Mouse (Mus musculus) cerebellum, adult 18-20 months (tissue): Measurements from ENCODE around the gene Akr1b8.
"Not testable (repeated sequence)": the region's sequence is repeated elsewhere in the genome, so short reads cannot be mapped to it uniquely, and the experiment has no call there.

ENCODE experiments used
- DNase-seq, 2 experiments: peaks; one replicate each; pipeline ENCODE4 v3.0.0; 2021

The Akr1b8 gene

DNA sequence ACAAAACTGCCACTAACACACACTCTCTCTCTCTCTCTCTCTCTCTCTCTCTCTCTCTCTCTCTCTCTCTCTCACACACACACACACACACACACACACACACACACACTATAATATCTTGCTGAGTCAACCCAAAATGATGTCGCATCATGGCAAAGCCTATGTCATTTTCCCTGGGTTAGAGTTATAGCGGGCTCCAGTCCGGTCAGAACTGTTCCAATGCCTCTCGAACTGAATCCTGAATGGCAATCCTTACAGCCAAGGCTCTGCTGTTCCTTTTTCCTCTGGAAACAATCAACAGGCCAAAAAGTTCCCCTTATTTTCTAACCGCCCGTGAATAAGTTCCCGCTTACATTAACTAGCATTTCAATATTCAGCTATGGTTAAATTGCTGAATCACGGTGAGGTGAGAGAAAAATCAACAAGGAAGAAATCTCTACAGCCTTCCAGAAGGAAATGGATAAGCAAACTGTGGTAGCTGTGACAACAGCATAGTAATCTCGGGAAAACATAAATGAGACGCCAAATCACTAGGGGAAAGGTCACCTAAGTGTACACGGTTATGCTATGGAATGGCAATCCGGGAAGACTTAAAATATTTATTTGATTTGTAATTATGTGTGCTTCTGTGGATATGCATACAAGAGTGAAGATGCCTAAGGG is 3.8 kb upstream of the Akr1b8 start:
- DNase-seq = no peak

DNA sequence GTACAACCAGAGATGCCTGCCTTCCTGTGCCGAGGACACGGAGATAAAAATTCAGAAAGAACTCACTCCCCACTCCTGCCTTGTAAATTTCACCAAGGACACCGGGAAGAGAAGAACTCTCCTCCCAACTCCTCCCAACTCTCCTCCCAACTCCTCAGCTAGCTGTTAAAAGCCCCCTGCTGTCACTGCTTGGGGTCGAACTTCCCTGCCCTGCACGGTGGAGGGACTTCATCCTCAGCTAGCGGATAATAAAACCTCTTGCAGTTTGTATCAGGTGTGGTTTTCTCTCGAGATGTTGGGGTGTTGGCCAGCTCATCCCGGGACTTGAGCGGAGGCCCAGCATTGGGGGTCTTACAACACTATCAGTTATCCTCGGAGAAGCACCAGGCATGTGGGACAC is 2.4 kb upstream of the Akr1b8 start:
- DNase-seq = not testable (repeated sequence)

DNA sequence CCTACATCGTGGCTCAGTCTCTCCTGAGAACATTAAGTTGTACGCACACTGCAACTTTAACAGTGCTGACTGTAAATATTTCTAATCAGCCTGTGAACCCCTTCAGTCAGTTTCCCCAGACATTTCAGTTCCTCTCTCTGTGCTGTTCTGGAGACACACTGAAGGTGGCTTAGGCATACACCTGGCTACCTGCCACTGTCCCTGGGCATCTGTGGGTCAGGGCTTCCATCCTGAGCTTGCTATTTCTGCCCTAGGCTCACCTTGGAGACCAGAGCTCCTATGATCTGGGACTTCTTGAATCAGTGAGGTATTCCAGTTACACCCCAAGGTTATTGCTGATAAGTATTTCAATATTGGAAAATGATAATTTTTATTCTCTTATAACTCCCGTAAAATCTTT is 1.5 kb upstream of the Akr1b8 start:
- no peak for DNase-seq

DNA sequence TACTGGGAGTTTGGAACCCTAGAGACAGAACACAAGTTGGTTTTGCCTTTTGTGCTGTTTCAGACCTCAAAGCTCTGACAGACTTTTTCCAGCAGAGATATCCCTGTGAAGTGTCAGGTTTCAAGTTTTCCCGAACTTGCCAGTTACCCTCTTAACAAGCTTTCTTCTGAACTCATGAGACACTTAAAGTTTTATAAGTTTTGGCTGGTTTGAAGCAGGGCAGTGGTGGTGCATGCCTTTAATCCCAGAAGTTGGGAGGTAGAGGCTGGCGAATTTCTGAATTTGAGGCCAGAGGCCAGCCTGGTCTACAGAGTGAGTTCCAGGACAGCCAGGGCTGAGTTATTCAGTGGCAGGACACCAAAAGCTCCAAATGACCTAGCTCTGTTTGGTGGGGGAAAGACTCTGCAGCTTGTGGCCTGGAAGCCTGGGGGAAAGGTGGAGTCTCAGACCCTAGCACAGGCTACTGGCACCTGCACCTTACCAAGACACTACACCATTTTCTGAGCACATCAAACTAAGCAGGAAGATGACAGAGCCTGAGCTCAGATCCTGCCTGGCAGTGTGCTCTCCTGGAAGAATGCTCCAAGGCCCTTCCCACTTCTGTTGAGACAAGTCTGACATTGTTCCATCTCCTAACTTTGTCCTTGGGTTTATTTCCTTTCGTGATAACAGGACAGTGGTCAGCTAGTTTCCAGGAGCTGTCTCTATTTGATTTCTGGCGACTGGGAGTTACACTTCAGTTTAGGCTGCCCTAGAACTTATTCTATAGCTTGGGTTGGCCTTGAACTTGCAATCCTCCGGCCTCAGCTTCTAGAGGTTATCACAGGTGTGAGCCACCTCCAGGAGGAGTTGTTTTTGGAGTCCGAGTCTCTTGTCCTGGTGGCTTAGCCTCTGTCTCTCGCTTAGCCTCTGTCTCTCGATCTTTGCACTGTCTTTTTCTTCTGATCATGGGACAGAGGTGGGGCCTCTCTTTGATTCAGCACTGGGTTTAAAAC is 732 bp downstream of the Akr1b8 start:
- DNase-seq = no peak

DNA sequence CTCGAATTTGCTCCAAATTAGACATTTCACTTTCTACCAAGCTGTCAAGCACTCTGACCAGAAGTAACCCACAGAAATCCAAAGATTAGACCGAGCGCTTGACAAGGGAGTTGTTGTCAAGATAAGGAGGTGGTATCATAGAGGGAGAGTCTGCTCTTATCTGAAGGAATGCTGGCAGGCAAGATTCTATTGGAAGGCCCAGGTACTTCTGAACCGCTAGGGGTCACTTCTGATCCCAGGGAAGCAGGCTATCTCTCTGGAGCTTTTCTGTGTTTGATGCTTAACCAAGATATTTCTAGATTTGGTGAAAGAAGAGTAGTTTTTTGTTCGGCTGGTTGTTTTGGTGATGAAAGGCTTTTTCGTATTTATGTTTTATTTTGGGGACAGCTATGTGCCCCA is 1.4 kb downstream of the Akr1b8 start:
- no peak for DNase-seq

DNA sequence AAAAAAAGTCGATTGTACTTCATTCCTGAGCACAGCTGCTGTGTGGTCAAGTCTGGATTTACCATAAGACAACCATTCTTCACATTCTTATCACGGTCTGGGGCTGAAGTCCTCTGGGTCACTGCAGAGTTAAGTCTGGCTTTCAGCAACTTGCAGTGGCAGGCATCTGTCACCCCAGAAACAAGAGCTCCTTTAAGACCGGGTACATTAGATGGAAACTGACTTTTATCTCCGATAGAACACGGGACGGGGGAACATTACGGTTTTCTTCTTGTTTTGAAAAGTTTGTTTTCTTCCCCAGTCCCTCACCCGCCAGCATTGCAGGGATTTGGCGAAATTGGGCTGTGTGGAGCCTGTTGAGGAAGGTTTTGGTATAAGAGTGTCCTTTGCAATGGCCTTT is 1.9 kb downstream of the Akr1b8 start:
- DNase-seq = no peak

DNA sequence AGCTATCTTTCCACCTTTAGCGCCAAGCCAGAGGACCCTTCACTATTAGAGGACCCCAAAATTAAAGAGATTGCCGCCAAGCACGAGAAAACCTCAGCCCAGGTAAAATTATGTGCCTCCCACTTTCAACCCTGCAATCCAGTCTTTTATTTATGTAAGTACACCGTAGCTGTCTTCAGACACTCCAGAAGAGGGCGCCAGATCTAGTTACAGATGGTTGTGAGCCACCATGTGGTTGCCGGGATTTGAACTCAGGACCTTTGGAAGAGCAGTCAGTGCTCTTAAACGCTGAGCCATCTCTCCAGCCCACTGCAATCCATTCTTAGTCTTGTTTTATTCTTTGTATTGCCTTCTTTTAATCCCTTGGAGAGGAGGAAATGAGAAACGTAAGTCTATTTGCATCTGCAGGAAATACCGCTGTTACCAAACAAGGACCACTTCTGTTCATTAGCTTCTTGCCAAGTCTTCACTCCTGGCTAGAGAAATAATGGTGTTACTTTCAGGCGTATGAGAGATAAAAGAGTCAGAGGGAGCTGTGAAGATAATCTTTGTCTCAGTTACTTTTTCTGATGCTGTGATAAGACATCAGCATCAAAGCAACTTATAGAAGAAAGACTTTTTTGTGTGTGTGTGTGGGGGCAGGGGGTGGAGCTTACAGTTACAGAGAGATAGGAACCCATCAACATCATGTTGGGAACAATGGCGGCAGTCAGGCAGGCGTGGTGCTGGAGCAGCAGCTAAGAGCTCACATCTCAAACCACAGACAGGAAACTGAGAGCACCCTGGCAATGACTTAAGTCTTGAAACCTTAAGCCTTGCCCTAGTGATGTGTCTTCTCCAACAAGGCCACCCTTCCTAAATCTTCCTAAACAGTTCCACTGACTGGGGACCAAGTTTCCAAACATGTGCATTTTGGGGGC is 10.6 kb downstream of the Akr1b8 start:
- DNase-seq = no peak

DNA sequence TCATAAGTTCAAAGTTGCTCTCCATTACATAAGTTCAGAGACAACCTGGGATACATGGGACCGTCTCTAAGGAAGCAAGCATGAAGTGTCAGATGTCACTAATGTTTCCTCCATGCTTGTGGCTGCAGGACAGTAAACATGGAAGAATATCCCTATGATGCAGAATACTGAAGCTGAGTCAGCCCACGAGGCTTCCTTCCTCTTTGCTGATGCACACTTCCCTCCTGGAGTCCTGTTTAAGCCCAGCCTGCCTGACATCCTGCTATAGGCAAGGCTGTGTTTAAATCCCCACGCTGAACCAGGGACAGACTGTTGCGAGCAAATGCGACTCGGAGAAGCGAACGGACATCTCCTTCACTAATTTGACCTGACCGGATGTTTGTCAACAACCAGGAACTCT is 14.1 kb downstream of the Akr1b8 start:
- DNase-seq = no peak

DNA sequence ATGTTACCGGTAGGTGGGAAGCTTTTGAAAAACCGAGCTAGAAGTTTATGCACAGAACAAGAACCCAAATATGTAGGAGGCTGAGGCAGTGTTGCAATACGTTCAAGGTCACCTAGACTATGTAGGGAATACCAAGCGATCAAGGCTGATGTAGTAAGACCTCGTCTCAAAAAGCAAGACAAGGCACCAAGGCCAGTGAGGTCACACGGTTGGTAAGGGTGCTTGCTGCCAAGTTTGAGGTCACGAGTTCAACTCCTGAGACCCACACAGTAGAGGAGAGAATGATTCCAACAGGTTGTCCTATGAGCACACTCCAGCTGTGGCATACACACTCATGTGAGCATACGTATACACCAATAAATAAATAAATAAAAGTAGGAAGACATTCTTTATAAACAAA is 16.2 kb downstream of the Akr1b8 start:
- no peak for DNase-seq

DNA sequence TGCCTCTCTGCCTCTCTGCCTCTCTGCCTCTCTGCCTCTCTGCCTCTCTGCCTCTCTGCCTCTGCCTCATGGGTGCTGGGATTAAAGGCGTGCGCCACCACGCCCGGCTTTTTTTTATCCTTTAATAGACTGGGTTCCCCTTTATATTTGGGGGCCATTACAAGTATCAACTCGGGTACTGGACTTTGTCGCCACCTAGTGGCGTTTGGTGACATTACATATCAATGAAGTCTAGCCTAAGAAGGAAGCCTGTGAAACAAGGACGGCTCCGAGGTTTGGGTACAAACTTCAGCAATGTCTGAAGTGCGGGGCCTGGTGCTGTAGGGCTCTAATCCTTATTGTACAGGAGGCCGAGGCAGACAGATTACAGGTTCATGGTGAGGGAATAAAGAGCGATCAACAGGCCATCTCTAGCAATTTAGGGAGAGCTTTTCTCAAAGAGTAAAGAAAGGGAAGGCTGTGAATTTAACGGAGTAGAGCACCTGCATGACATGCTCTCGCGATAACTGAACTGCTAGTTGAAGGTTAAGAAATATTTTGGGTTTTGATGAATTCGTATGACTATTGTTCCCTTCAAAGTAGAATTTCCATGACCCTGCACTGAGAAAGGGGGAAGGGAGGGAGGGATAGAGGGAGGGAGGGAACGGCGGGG is 17.9 kb downstream of the Akr1b8 start:
- peak; percentile 73 to 85 for DNase-seq

DNA sequence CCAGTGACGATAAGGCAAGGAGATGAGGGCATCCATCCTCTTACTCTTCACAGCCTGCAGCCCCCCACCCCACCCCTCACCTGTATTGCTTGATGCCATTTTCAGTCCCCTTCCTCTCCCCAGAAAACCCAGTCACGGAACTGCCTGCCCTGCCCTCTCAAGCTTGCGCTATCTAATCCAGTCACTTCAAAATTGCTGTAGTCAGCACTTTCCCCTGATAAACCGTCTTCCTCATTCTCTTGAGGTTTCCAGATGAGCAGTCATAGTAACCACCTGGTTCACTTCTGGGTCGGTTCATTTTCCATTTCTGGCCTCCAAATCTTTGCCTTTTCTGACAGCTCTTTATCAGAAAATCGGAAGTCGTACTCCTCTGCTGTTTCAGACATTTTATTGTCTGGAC is 19.9 kb downstream of the Akr1b8 start:
- no peak for DNase-seq

DNA sequence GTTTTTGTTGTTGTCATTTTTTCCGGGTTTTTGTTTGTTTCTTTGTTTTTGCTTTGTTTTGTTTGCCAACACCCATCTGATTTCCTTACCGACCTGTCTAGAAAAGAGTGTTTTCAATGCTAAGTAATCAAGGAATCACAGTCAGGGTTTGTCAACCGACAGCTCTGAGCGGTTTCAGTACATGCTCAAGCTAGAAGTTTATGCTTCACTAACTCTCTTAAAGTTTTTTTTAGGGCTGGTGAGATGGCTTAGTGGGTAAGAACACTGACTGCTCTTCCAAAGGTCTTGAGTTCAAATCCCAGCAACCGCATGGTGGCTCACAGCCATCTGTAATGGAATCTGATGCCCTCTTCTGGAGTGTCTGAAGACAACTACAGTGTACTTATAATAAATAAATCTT is 22.0 kb downstream of the Akr1b8 start:
- not testable (repeated sequence) for DNase-seq

DNA sequence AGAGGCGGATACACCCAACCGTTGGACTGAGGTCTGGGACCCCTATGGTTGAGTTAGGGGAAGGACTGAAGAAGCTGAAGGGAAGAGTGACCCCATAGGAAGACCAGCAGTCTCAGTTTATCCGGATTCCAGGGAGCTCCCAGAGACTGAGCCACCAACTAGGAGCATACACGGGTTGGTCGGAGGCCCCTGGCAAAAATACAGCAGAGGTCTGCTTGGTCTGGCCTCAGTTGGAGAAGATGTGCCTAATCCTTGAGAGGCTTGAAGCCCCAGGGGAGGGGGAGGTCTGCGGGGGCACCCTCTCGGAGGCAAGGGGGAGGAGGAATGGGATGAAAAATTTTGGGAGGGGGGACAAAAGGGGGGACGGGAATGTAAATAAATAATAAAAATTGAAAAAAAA is 29.5 kb downstream of the Akr1b8 start:
- no peak for DNase-seq

DNA sequence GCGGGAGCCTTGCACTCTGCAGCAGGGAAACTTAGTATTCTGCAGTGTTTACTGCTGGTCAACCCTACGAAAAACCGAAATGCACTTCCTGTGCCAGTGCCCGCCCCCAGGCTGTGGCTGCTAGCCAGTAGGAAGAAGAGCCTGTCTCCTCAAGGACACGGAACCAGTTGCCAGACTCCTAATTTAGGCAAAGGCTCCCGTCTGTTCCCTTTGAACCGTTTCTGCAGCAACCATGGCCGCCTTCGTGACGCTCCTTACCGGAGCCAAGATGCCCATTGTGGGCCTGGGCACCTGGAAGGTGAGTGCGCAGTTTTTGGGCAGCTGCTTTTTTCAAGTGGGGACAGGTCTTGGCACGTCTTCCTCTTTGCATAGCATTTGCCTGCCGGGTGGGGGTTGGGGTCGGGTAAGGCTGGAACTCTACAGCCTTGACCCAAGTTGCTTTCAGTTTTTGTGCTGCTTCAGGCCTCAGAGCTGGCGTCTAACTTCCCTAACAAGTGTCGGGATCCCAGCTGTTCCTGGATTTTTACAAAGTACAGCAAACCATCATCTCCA is 30.3 kb downstream of the Akr1b8 start, which contains the start of gene Akr1b10:
TSS of gene Akr1b10 (plus strand) at position 109 of the 552 bp plus-strand sequence.
- peak; percentile 73 to 74 for DNase-seq

DNA sequence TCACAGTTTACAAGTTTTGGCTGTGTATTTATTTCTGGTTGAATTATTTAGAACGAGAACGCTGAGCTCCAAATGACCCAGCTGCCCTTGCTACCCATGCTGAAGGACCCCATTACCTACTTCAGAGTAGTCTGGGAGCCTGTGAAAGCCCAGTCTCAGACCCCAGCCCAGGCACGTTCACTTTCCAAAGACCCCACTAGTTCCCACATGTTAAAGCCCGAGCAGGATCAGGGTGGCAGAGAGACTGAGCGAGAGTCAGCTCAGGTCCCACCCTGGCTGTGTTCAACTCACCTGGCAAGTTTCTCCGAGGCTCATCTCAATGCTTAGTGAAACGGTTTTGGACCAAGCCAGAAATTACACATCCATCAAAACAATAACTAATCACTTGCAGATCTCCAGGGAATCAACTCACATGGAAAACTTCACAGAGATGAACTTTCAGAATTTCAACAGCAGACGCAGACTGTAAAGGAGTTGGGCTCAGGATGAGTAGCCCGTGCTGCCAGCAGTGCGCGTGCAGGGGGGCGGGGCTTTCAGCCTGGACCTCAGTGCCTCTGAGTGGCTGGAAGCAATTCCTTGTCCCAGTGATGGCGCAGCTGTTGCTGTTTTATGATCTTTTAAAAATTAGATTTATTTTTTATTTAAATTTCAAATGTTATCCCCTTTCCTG is 30.9 kb downstream of the Akr1b8 start:
- peak; percentile 29 to 39 for DNase-seq

DNA sequence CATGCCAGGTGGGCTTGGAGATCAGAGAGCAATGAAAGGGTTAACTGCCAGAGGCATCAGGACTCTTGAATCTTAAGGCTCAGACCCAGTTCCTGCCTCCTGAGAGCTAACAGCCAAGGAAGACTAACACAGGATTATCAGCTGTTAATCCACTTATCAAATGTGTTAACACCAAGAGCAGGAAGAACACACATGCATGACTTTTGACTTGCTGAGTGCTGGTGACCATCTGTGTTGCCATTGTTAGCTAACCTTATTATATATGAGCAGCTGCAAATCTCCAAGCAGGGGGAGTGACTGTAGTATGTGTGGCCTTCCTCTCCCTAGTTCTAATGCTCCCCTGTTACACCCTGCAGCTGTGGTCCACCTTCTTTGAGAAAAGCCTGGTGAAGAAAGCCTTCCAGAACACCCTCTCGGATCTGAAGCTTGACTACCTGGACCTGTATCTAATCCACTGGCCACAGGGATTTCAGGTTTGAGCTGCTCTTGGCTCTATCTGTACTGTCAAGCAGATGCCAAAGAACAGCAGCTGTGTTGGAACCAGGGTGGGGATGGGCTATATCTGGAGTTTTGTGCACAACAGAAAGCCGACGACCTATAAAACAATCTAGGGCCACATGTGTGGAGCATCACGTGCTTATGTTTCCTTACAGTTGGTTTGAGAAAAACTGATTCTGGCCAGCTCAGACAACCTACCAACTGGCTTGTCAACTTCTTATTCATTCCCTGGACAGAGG is 34.7 kb downstream of the Akr1b8 start:
- DNase-seq = no peak

DNA sequence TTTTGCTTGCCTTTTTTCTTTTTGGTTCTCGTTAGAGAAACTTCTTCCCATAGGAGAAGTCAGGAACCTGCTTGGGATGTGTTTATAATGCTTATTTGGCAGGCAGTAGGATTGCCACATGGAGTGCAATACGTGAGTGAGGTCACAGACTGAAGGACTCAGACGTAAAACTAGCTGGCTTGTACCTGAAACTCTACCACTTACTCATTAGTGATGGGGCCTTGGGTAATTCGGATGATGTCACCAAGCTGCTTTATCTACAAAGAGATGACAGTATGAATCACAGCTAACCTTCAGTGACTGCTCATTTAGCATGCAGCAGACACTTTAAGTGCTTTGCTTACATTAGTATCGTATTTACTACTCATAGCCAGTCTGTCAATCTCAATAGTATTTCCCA is 42.0 kb downstream of the Akr1b8 start:
- DNase-seq = no peak

DNA sequence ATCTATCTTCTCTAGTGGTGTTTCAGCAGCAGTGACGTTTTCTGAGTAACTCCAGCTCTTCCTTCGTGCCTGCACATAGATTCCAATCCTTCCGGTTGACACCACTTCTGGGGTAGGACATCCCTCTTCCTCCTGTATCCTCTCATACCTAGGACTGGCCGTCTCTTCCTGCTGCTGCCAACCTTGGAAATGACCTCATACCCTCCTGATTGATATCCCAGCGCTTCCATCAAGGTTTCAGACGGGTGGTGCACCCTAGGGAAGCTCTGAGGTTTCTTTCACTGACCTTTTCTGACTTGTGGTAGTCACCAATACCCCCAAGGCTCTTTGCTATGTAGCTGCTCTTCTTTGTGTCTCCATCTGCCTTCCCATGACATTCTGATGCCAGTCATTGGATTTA is 44.5 kb downstream of the Akr1b8 start:
- DNase-seq = no peak

DNA sequence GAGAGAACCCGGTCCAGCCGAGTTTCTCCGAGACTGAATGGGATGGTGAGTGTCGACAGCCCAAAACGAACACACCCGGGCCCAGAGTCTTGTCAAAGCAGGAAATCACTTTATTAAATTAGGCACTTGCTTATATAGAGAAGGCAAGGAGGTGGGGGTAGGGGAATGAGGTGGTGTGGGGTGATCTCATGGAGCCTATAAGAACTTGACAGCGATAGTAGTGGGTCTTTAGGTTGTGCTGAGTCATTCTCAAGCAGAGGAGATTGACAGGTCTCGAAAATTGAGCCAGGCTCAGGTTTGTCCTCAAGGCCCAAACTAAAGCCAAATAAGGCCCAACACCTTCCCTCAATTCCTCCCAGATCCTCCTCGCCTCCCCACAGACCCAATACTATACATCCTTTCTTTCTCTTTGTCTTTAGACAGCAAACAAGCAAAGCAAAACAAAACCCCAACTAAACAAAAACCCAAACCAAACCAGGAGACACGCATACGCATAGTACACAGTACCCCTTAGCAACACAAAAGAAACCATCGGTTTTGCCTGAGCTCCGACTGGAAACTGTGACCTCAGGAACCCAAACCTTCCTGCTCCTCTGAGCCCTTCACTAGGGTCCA is 45.8 kb downstream of the Akr1b8 start:
- DNase-seq = no peak

DNA sequence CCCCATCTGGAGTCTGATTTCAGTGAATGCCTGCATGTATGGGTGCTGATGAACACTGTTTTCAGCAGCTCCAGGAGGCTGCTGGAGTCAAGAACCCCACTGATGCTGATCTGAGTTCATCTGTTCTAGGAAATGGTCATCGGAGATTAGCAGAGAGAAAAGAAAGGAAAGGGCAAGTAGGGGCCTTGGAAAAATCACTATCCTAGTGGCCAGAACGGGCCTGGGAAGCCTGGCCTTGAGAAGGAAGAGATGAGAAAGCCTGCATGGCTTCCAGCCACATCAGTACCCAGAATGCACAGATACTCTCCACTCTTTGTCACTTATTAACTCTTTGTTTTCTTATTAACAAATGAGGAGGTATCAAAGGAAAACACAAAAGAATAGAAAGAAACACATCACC is 46.8 kb downstream of the Akr1b8 start:
- DNase-seq = no peak
